Mouse (Mus musculus) monocyte, adult 5-6 weeks (primary cell): ENCODE results near the gene Gngt2. TPM values are rescaled to one million over a fixed set of nuclear protein-coding genes. Genes with fewer than 3 reads are reported as not detected.

Source experiments
- ATAC-seq: fragments of 153-309, 156-312 bp; replicated peaks from 2 replicates; pipeline ENCODE4 v1.8.0; 2017; ENCODE audit warnings: mild to moderate bottlenecking; ENCODE audit not compliant: low TSS enrichment, insufficient number of reproducible peaks, severe bottlenecking, poor library complexity, low FRiP score
- total RNA-seq: library from RNA; stranded (forward); fragments of 200-1000, 200-491, 200-594 nt; gene quantifications from 3 replicates; pipeline ENCODE4 v1.2.3, GENCODE M21; 2017

Gngt2 gene
- total RNA-seq, 1 experiment from 2014 or later = 2,060 TPM

DNA sequence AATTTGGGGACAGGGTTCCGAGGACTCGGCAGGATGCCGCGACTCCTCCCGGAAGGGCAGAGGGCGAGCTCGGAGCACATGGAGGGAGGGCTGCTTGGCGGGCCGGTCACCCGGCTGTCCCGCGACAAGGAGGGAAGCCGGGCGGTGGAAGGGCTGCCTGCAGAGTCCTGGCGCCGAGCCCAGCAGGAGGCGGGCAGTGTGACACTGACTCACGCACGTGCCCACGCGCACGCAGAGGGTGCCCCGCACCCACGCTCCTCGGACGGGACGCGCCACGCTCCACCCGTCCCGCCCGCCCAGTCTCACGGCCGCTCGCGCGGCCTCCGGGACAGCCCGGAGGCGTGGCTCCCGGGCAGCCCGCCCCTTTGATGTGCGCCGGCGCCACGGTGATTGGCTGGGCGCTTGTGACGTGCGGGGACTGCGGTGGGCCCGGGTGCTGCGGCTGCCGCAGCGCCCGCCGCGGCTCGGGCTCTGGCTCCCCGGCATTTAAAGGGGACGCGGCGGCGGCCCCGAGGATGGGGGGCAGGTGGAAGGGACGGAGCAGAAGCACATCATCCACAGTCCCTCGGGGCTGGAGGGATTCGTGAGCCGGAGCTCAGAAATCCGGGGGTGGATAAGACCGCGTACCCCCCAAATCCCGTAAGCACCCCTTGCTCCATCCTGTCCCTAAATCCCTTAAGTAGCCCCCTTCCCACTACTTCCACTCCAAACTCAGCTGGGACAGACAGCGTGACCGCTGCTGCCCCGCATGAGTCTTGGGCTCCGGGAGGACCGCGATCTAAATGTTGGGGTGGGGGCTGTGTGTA, 12.7 kb upstream of the Gngt2 start, which contains the start of gene Phospho1:
Phospho1 (plus strand) TSS at position 429 of the 806 bp plus-strand sequence.
- ATAC-seq = peak; percentile 15; the same call in 1 of the 2 replicates

DNA sequence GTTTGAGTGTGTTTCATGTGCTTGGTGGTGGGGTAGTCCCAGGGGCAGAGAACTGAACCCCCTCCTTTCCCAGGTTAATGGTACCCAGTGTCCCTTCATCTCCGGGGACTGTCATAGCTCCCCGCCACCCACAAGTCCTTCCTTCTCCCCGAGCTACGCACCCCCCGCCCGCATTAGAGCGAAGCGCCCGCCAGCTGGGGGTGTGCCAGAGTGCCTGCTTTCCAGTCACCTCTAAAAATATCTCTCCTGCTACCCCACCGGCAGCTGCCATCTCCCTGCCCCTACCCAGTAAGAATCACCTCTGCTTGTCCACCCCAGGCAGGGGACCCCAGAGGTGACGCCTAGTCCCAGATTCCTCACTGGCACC, 12.2 kb upstream of the Gngt2 start:
- no peak for ATAC-seq

DNA sequence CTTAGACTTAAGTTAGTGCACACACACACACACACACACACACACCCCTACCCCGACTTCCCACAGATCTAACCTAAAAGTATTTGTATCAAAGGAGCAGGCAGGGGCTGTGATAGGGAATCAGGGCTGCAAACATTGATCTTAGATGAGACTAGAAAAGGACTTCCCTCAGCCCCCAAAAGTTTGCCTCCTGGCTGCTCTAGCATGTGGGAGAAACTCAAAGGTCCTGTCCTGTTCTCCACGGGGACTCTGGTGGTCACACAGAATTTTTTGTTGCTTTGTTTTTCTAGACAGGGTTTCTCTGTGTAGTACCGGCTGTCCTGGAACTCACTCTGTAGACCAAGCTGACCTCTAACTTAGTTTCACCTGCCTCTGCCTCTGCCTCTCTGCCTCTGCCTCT, 11.4 kb upstream of the Gngt2 start:
- no peak for ATAC-seq

DNA sequence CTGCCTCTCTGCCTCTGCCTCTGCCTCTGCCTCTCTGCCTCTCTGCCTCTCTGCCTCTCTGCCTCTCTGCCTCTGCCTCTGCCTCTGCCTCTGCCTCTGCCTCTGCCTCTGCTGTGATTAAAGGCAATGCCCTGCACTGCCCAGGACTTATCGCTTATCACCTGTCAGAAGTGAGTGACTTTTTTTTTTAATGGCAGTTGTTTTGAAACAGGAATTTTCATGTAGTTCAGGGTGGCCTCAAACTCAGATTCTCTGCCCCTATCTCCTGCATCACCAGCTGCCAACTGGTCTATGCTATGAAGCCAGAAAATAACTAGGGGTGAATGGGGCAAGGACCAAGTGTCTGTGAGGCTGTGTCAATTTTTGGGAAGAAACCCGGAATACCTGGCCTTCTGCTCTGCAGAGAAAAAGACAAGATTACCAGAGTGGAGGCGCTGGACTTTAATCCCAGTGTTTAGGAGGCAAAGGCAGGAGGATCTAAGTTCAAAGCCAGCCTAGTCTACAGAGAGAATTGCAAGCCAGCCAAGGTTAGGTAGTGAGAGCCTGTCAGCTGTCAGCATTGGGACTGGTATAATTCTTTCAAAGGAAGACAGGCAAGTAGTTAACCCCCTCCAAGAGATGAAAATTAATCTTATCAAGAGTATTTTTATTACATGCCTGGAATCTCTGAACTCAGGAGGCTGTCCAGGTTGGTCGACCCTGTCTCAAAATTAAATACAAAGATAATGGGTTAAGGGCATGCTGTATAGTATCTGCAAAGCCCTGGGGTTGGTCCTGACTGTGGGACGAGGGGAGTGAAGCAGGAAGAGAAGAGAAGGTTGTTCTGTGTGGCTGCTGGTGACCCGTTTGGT, 10.5 kb upstream of the Gngt2 start:
- no peak for ATAC-seq

DNA sequence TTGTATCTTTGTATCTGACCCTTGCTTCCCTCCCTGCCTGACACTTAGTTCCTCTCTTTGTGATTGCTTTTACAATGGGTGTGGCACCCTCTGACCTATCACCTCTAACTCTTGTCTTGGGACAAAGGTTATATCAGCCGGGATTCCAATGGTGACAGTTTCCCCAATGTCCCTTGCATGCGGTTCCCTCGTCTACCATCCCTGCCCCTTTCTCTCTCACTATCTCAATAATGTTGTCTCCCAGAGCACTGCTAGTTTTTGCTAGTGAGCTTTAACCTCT, 9.9 kb upstream of the Gngt2 start:
- peak; percentile 32; the same call in 1 of the 2 replicates for ATAC-seq

DNA sequence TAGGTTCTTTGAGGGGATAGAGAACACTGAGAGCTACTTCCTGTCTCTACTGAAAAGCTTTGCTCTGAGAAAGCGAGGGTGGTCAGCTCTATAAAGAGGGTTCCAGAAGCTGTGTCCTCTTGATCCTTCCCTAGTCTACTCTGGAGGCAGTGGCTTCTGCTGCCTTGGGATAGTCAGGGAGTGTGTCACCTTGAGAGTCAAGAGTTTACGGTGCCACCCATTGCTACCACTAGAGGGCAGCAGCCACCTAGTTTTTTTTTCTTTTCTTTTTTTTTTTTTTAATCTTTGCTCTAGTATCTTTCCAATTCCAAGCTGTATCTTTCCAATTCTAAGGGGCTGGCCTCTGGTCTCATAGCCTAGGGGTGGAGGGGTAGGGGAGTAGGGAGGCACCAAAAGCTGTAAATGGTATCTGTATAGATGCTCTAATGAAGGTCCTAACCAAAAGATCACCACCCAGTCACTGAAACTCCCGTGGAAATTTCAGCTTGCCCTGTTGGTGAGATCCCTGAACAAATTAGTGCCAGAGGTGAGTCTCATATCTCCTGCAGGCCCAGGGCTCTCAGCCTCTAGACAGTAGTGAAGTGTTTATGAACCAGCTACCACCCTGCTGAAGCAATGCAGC, 9.4 kb upstream of the Gngt2 start:
- ATAC-seq = no peak

DNA sequence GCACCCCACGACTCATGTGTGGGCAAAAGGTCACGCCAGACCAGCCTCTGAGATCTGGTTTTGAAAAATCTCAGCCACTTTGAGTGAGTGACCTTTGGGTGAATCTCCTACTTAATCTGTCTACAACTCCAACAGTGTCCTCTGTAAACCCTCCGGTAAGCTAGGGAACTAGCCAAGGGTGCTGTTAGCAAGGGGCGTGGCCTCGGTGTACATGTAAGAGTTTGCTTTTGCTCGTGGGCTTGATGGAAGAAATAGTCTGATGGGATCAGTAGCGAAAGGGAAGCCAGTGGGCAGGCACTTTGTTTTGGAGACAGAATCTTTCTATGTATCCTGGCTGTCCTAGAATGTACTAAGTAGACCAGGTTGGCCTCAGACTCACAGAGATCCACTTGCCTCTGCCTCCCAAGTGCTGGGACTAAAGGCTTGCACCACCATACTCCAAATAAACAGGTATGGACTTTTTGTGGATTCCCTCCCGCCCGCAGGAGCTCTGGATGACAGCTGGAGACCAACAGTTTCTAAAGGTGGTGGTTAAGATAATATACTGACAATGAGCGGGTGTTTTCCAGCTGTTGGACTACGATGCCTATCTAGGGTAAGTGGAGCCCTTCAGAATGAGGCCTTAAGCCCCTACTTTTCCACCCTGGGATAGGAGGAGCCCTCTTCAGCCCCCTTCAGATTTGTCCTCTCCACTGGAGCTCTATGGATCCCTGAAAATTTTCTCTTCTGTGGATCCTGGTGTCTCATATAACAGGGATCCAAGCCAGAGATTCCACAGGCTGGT, 8.6 kb upstream of the Gngt2 start:
- ATAC-seq = peak; percentile 2; the same call in 1 of the 2 replicates

DNA sequence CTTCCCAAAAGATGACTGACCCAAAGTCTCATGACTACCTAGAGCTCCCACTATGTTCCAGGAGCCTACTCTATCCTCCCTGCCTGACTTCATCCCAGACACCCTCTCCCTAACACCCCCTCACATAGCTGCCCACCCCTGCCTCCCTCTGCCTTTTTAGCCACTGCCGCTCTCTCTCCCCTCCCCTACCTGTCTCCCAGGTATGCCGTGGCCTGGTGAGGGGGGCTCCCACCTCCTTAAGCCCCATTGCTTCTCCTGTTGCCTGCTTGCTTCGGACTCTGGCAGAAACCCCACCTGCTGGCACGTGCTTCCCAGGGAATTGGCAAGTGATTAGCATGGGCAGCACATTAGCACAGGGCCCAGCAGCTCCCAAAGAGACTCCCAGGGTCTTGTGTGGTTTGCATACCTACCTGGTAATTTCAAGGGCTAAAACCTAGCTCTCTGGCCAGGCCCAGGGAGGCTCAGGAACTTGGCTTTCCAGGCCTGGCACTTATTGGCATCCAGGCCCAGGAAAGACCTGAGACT, 7.4 kb upstream of the Gngt2 start:
- ATAC-seq = no peak

DNA sequence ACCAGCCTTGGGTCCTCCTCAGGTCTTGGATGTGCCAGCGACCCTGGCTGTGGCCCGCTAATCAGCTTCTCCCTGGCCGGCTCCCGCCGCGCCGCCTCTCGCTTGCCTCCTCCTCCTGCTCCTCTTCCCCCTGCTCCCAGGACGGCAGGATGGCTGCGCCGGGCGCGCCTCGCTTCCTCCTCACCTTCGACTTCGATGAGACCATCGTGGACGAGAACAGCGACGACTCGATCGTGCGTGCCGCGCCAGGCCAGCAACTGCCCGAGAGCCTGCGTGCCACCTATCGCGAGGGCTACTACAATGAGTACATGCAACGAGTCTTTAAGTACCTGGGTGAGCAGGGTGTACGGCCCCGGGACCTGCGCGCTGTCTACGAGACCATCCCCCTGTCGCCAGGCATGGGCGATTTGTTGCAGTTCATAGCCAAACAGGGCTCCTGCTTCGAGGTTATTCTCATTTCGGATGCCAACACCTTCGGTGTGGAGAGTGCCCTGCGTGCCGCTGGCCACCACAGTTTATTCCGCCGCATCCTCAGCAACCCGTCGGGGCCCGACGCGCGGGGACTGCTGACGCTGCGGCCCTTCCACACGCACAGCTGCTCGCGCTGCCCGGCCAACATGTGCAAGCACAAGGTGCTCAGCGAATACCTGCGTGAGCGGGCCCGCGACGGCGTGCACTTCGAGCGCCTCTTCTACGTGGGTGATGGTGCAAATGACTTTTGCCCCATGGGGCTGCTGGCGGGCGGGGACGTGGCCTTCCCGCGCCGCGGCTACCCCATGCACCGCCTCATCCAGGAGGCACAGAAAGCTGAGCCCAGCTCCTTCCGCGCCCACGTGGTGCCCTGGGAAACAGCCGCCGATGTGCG, 6.4 kb upstream of the Gngt2 start:
- ATAC-seq = no peak

DNA sequence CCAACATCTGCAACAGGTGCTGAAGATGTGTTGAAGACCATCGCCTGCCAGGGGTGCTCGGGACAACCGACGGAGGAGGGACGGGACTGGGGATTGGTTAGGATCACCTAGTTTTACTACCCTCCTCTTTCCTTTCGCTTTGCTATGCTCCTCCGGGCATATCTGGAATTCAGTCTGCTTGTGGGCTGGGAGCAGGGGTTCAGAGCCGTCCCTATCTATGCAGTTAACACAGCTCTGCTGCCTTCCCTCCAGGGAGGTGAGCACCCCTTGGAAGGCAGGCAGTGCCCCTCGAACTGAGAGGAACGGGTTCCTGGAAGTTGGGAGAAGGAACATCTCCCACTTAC, 5.8 kb upstream of the Gngt2 start:
- ATAC-seq = no peak

DNA sequence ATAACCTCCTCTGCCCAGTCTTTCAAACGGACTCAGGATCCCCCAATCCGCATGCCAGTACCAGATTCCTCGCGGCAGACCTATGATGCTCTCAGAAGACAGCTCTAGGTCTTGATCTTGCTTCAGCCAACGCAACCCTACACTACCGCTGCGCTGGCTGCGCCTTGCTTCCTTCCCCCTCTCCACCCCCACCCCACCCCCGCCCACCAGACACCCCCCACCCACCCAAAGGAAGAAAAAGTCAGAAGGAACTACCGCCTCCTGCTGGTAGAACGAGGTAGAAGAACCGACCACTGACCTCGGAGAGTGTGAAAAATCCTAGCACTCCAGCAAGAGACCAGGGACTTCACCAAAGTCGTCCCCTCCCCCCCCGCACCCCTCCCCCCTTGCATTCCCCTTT, 5.4 kb upstream of the Gngt2 start:
- ATAC-seq = no peak

DNA sequence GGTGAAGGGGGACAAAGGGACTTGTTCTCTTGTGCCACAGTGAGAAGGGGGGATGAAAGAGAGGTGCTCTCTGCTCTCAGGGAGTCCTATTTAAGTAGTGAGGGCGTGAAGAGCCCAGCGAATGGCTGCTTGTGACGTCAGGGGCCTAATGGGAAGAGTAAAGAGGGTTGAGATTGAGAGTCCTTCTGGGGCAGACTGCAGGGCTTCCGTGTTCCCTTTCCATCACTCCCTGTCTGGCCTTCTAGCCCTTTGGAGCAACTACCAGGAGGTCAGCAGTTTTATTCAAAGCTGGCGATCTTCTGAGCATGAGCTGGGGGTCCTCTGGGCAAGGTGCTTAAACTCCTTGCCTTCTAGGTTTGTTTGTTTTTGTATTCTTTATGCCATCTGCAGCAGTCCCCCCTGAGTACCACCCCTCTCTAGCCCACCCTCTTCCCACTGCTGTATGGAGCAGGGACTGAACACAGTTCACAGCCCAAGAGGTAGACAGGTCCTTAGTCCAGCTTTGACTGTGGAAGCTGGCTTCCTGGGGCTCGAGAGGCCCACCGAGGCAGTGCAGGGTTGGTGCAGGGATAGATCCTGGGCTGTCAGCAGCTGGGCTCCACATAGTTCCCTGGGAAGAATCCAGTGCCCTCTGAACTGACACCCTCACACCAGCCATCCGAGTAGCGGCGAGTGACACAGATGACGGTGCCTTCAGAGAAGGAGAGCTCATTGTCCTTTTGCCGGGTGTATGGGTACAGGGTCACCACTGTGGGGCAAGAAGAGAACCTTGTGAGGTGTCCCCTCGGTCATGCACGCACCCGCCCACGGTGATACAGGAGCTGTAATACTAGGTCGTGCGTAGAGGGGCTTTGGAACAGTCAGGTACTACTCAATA, 4.6 kb upstream of the Gngt2 start:
- ATAC-seq = no peak

DNA sequence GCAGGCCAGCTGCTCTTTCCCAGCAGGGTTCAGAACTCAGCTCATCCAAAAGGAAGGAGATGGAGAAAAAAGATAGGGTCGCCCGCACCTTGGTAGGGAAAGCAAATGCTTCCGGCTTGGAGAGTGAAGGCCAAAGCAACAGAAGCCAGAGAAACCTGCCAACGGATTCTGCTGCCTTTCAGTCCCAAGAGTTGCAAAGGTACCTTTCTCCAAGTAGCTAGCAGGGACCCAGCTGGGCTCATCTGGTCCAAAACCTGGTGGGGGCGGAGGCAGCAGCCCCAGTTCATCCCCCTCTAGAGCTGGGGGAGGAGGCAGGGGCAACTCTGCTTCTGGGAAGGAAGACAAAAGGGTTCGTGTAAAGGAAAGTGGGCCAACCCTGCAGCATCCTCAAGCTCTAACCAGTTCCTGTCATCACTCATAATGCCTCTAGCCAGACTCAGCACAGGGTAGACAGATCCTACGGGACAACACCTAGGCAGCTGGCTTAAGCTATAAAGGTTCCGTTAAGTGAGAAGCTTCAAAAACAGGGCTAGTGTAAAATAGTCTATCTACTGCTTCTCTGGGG, 3.9 kb upstream of the Gngt2 start:
- ATAC-seq = no peak

DNA sequence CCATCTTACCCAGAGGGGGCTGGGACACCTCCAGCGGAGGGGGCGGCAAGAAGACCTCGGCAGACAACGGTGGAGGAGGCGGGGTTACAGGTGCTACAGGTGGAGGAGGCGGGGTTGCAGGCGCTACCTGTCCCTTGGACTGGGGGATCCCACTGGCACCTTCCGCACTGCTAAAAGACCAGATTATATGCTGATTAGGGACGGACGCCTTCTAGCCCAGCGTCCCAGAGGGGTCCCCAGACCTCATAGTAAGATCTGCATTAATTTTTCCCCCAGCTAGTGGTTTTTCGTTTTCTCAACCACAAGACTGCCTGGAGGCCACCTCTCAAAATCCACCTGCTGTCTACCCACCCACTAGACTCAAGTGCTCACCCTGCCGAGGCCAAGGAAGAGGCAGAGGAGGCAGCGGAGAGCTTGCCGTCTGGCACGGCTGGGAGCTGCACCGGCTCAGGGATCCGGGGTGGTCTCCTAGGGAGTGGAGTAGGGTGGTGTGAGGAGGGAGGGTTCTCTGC, 3.3 kb upstream of the Gngt2 start:
- no peak for ATAC-seq

DNA sequence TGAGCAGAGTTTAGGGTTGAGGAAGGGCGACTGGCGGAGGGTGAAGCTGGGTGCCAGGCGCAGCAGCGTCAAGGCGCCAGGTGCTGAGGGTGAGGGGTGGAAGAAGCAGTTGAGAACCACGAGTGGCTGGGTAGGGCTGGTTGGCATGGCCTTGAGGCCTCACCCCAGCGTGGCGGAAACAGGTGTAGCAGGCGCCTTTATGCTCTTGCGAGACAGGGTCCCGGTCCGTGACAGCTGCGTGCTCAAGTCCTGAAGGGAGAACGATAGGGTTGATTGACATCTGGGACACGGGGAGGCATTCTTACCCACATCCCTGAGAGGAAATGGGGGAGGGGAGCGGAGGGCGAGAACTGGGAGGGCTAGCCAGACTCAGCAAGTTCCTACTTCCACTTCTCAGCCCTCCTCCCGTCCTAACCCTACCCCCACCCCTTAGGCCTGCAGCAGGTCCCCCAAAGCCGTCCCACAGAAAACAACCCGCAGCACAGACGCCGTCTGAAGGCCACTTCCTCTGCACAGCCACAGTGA, 2.8 kb upstream of the Gngt2 start:
- peak; percentile 54 for ATAC-seq
